Mouse (Mus musculus) monocyte, adult 2 months (primary cell): ENCODE measurements around the gene Nr2e1.

Source experiments
- DNase-seq, 2 experiments: peaks; one replicate each; pipeline ENCODE4 v3.0.0; 2022; ENCODE audit warnings: low spot score in 2 of 2, low read depth in 1 of 2

Gene Nr2e1

GRCm38 (mm10) chr10:42587961-42588750 is 4.7 kb upstream of the Nr2e1 start:
- DNase-seq = no peak

- no peak for DNase-seq
These were observed 2.3 kb upstream of the Nr2e1 start for GRCm38 (mm10) chr10:42585596-42586305.

GRCm38 (mm10) chr10:42585156-42585555 is 1.7 kb upstream of the Nr2e1 start:
- no peak for DNase-seq

- no peak for DNase-seq
These were observed 1.1 kb upstream of the Nr2e1 start for GRCm38 (mm10) chr10:42584436-42584983.

GRCm38 (mm10) chr10:42583902-42584435 is 537 bp upstream of the Nr2e1 start:
- DNase-seq = no peak

GRCm38 (mm10) chr10:42582566-42583110 is 794 bp downstream of the Nr2e1 start:
- DNase-seq = no peak

GRCm38 (mm10) chr10:42581694-42582565 is 1.5 kb downstream of the Nr2e1 start:
- DNase-seq = no peak

- DNase-seq = no peak
These were observed 2.5 kb downstream of the Nr2e1 start for GRCm38 (mm10) chr10:42580951-42581277.

- DNase-seq = no peak
These were observed 3.1 kb downstream of the Nr2e1 start for GRCm38 (mm10) chr10:42580131-42580950.

GRCm38 (mm10) chr10:42579475-42580130 is 3.8 kb downstream of the Nr2e1 start:
- DNase-seq = no peak

- no peak for DNase-seq
These were observed 4.5 kb downstream of the Nr2e1 start for GRCm38 (mm10) chr10:42578698-42579474.

- DNase-seq = no peak
These were observed 5.2 kb downstream of the Nr2e1 start for GRCm38 (mm10) chr10:42578281-42578675.

- DNase-seq = no peak
These were observed 5.7 kb downstream of the Nr2e1 start for GRCm38 (mm10) chr10:42577525-42578280.

GRCm38 (mm10) chr10:42574639-42575038 is 8.8 kb downstream of the Nr2e1 start:
- DNase-seq = no peak

GRCm38 (mm10) chr10:42572971-42573370 is 10.5 kb downstream of the Nr2e1 start:
- DNase-seq = no peak

- no peak for DNase-seq
These were observed 10.9 kb downstream of the Nr2e1 start for GRCm38 (mm10) chr10:42572567-42572966.

GRCm38 (mm10) chr10:42562272-42562671 is 21.2 kb downstream of the Nr2e1 start:
- no peak for DNase-seq
